Mouse (Mus musculus): ENCODE data around the gene Vash2. TPM values are rescaled to one million over a fixed set of nuclear protein-coding genes. Genes with fewer than 3 reads are reported as not detected.
"Not testable (repeated sequence)": the region's sequence is repeated elsewhere in the genome, so short reads cannot be mapped to it uniquely, and the experiment has no call there.

Gene Vash2
- 0.48 and 1.2 TPM in 2 replicates for total RNA-seq (2021)
- long read RNA-seq, experiment 1, result 0 reads
- long read RNA-seq, experiment 2, partial matches to known transcripts, result 0 of 1 reads
- long read RNA-seq, experiment 2, other reads (novel, unspliced or antisense), result 0 of 1 reads

GRCm38 (mm10) chr1:190979100-190979563, at the start of gene Vash2:
TSS of gene Vash2 (minus strand) at chr1:190979296.
- DNase-seq, result peak; percentile 92

GRCm38 (mm10) chr1:191026021-191026713, 47.1 kb upstream of the Vash2 start, which contains the start of gene Flvcr1:
TSS of gene Flvcr1 (minus strand) at chr1:191026158.
- peak; percentile 99 for DNase-seq

GRCm38 (mm10) chr1:191025016-191026012, 46.2 kb upstream of the Vash2 start:
- DNase-seq, result peak; percentile 51

GRCm38 (mm10) chr1:191023806-191024205, 44.7 kb upstream of the Vash2 start:
- DNase-seq, result not testable (repeated sequence)

DNA sequence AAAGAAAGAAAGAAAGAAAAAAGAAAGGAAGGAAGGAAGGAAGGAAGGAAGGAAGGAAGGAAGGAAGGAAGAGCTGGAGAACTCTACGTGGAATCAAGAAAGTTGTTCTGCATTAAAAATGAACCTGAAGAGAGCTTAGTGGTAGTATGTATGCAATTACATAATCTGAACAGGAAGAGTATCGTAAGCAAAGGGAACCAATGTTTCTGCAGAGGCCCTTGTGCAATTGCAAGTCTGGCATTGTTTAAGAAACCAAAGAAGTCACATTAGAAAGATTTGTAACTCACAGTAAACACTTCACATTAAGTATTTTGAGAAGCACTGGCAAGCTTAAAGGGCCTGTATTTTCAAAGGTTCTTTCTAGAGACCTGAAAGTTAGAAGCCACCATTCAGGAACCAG, 44.0 kb upstream of the Vash2 start:
- DNase-seq, result no peak

GRCm38 (mm10) chr1:191021016-191021415, 41.9 kb upstream of the Vash2 start:
- DNase-seq, result no peak

- no peak for DNase-seq
Observed at GRCm38 (mm10) chr1:191020217-191020924, 41.3 kb upstream of the Vash2 start.

DNA sequence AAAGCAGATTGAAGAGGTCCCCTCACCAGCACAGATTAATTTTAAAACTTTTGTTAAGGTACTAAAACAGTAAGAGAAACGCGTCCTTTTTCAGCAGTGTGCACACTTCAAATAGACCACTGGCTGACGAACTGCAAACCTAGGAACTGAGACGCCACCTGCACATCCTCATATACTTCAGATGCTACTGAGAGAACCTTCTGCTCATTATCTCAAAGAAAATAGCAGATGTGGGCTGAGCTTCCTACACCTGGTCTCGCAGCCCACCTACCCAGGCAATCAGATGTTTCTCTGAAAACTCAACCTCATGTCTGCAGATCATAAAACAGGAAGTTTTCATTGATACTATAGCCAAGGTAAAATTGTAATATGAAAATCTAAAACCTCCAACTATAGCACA, 40.7 kb upstream of the Vash2 start:
- no peak for DNase-seq

- no peak for DNase-seq
Observed at GRCm38 (mm10) chr1:191014271-191014670, 35.2 kb upstream of the Vash2 start.

- no peak for DNase-seq
Observed at GRCm38 (mm10) chr1:191008707-191009106, 29.6 kb upstream of the Vash2 start.

DNA sequence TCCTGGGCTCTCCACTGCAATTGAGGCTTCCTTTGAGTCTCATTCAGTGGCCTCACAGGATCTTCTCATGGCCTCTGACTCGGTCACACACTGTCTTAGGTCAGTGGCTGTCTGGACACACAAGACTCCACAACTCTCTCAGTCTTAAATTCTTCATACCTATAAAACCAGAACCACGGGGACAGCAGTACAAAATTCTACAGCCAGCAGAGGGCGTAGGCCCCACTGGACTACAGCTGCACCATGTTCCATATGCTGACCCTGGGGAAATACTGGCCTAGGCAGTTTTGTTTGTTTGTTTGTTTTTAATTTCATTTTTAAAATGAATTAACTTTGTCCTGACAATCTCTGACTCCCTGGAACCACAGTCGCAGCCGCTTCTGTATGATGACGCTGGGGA, 23.1 kb upstream of the Vash2 start:
- DNase-seq, result peak; percentile 51

DNA sequence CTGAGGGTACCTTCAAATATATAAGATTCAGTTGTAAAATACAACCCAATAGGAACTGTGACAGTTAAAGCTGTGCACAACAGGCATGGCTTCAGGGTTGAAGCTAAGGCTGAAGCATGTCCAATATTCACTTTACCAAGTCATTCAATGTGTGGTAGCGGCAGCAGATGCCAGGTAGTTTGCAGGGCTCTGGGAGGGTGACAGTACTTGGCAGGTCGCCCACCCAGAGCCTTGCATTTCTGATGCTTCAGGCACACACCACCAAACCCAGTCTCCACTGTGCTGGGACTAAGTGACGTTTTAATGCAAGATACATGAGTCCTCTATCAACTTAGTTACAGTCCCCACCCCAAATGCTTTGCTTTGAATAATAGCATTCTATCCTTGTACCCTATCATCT, 21.6 kb upstream of the Vash2 start:
- DNase-seq, result no peak

GRCm38 (mm10) chr1:190998027-190998426, 18.9 kb upstream of the Vash2 start:
- DNase-seq, result no peak

GRCm38 (mm10) chr1:190996346-190996877, 17.3 kb upstream of the Vash2 start:
- peak; percentile 14 for DNase-seq

DNA sequence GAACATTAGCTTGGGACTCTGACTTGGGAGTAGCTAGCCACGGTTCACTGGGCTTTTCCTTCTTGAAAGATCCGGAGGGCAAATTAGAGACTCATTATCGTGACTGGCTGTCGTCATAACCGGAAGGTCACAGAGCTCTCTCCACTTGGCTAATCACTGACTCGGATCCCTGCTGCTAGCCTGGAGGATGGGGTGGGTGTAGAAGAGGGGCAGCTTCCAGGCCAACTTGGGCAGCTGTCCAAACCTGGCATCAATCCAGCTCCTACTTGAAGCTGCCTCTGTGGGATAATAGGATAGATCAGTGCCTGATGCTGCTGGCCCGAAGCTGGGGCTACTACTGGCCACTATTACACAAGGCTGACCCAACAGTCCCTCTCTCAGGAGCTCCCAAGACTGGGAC, 16.5 kb upstream of the Vash2 start:
- DNase-seq, result peak; percentile 80

DNA sequence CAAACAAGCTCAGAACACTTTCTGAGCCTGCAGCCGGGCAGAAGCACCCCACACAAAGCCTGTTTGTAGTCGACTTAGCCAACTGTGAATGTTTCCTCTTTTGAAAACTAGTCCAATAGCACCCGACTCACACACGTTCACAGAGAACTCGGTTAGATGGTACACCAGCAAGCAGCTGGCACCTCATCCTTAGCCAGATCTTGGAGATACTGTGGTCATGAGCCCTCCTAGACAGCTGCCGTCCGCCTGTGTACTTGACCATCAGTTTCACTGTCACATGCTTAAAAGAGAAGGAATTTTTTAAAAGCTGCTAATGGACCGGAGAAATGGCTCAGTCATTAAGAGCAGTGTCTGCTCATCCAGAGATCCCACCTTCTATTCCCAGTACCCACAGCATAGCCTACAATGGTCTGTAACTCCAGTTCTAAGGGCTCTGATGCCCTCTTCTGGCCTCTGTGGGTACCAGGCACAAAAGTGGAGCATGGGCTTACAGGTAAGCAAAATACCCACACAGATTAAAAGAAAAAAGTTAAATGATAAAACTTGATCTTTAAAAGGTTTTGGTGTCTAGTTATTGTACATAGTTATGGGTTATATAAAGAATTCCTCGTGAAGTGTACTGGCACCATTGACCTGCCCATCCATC, 10.5 kb upstream of the Vash2 start:
- no peak for DNase-seq

GRCm38 (mm10) chr1:190981412-190981811, 2.3 kb upstream of the Vash2 start:
- no peak for DNase-seq

DNA sequence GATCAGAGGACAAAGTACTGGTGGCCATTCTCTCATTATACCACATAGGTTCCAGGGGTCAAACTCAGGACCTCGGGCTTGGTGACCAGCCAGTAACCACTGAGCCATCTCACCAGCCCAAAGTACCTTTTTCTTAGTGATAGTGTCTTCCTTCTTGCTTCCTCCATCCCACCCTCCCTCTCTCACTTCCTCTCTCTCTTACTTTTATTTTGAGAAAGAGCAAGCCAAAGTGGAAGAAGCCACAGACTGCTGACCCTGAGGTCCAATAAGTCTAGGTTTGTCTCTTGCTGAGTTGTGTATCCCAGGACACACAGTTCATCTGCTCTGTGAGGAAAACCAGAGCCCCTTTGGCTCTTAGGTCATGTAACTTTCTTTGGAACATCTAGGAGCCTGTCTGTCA, 1.4 kb upstream of the Vash2 start:
- no peak for DNase-seq

DNA sequence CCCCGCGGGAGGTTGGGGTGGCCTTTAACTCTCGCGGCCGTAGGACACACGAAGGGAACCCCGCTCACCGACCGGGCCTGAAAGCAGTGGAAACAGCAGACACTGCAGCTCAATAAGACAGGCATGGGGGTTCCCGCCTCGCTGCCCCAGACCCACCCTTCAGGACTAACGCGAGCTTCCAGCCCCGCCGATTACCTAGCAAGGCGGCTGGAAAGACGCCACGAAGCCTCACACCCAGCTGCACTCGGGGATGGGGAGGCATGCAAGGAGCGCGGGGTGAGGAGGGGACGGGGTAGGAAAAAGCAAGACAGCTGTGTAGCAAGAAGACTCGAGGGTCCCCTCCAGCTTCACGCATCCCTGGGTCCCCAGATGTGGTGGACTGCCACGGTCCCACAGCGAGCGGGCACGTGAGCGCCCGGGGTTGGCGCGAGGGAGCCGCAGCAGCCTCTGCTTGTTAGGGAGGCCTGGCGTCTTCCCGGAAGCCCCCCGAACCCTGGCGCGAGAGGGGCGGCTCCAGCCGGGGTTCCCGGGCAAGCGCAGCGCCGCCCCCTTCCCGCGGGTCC, 504 bp downstream of the Vash2 start:
- DNase-seq, result peak; percentile 22

- DNase-seq, result no peak
Observed at GRCm38 (mm10) chr1:190978001-190978400, 1.1 kb downstream of the Vash2 start.

Measured in adrenal gland, postnatal 14 days (tissue).